Mouse (Mus musculus) heart, embryonic 11.5 days (tissue): ENCODE data around the gene Gpr153. TPM values are rescaled to one million over a fixed set of nuclear protein-coding genes. Genes with fewer than 3 reads are reported as not detected.

Source experiments
- ATAC-seq: fragments of 200-750 bp; cut with Nextera tagmentation; replicated peaks from 2 replicates; pipeline ENCODE4 v1.8.0; 2017; ENCODE audit warnings: moderate library complexity; ENCODE audit not compliant: insufficient number of reproducible peaks, low FRiP score, low TSS enrichment
- H3K27ac ChIP-seq: fragments of 300-500 bp; sonication (generic); 2 replicates; pipeline ENCODE4 v1.5.1; 2014; ENCODE audit warnings: mild to moderate bottlenecking, low read depth, low read length
- H3K27me3 ChIP-seq: fragments of 300-500 bp; sonication (generic); 2 replicates; pipeline ENCODE4 v1.6.1; 2014; ENCODE audit warnings: mild to moderate bottlenecking, low read length, mixed read lengths; ENCODE audit not compliant: control insufficient read depth, insufficient read depth
- H3K36me3 ChIP-seq: fragments of 300-500 bp; sonication (generic); 2 replicates; pipeline ENCODE4 v1.6.1; 2014; ENCODE audit warnings: mild to moderate bottlenecking, low read length, moderate library complexity, mixed read lengths; ENCODE audit not compliant: control insufficient read depth, insufficient read depth
- H3K4me1 ChIP-seq: fragments of 300-500 bp; sonication (generic); 2 replicates; pipeline ENCODE4 v1.6.1; 2014; ENCODE audit warnings: low read length; ENCODE audit not compliant: control insufficient read depth, insufficient read depth
- H3K4me2 ChIP-seq: fragments of 300-500 bp; sonication (generic); 2 replicates; pipeline ENCODE4 v1.6.1; 2014; ENCODE audit warnings: mild to moderate bottlenecking, moderate library complexity
- H3K4me3 ChIP-seq: fragments of 300-500 bp; sonication (generic); 2 replicates; pipeline ENCODE4 v1.5.1; 2014; ENCODE audit warnings: low read depth, low read length
- H3K9ac ChIP-seq: fragments of 300-500 bp; sonication (generic); 2 replicates; pipeline ENCODE4 v1.6.1; 2014; ENCODE audit warnings: mild to moderate bottlenecking, low read depth, low read length, moderate library complexity
- H3K9me3 ChIP-seq: fragments of 300-500 bp; sonication (generic); replicated peaks from 2 replicates; pipeline ENCODE4 v1.6.1; 2016; ENCODE audit warnings: low read length; ENCODE audit not compliant: control insufficient read depth
- WGBS: fragments of 180-500 bp; shearing (Covaris S2); extraction: QIAGEN DNeasy Blood & Tissue Kit; methylation state at CpG from one replicate; pipeline ENCODE4 v1.1.7; 2014; ENCODE audit not compliant: insufficient replicate concordance; 5-methylcytosine and 5-hydroxymethylcytosine counted together
- polyA plus RNA-seq: library from polyadenylated mRNA; unstranded; fragments of >200 nt; fragmentation: Nextera tagmentation; extraction: Ambion mirVana; gene quantifications from 2 replicates; pipeline ENCODE4 v1.2.1, GENCODE M21; 2014

Gene Gpr153
- polyA plus RNA-seq, 1 experiment from 2014 or later = 7.8 TPM

GRCm38 (mm10) chr4:152262187-152262586, 11.8 kb upstream of the Gpr153 start:
- Histone ChIP-seq H3K4me1 (peaks cover 62% of the 10 kb centered on the region), H3K4me2 (peak overlapping the region; percentile 39), H3K4me3 (no peak overlapping the region), H3K9ac (peak overlapping the region; percentile 49; the same call in 1 of the 2 replicates), H3K27me3 (no peaks in the 10 kb centered on the region), H3K27ac (peak overlapping the region; percentile 88), H3K36me3 (no peaks in the 10 kb centered on the region; the same call in none of the 2 replicates), H3K9me3 (no peaks in the 10 kb centered on the region)
- WGBS = 25% methylated on average over 9 of the region's 9 CpGs
- ATAC-seq = peak; percentile 2; the same call in 1 of the 2 replicates

GRCm38 (mm10) chr4:152263089-152263488, 10.9 kb upstream of the Gpr153 start:
- Histone ChIP-seq H3K9me3 (no peaks in the 10 kb centered on the region), H3K27me3 (no peaks in the 10 kb centered on the region), H3K4me3 (no peak overlapping the region), H3K4me2 (0 out of 2 replicates have a peak overlapping the region, but pooled peaks have one; percentile 36), H3K9ac (0 out of 2 replicates have a peak overlapping the region, but pooled peaks have one; percentile 29), H3K36me3 (no peaks in the 10 kb centered on the region; the same call in none of the 2 replicates), H3K4me1 (peaks cover 55% of the 10 kb centered on the region), H3K27ac (peak overlapping the region; percentile 88)
- ATAC-seq = no peak
- WGBS = 43% methylated on average over 9 of the region's 9 CpGs

GRCm38 (mm10) chr4:152263512-152264176, 10.4 kb upstream of the Gpr153 start:
- H3K4me3 ChIP-seq = no peak overlapping the region
- peak overlapping the region; percentile 36; the same call in 1 of the 2 replicates for H3K4me2 ChIP-seq
- peaks cover 52% of the 10 kb centered on the region for H3K4me1 ChIP-seq
- WGBS = 27% methylated on average over 10 of the region's 10 CpGs
- H3K27ac ChIP-seq = peak overlapping the region; percentile 88
- no peaks in the 10 kb centered on the region for H3K9me3 ChIP-seq
- no peaks in the 10 kb centered on the region; the same call in none of the 2 replicates for H3K36me3 ChIP-seq
- peak; percentile 60 for ATAC-seq
- H3K27me3 ChIP-seq = no peaks in the 10 kb centered on the region
- H3K9ac ChIP-seq = peak overlapping the region; percentile 1; the same call in 1 of the 2 replicates

GRCm38 (mm10) chr4:152264177-152264530, 9.9 kb upstream of the Gpr153 start:
- WGBS = 56% methylated on average over 4 of the region's 4 CpGs
- no peak for ATAC-seq
- no peaks in the 10 kb centered on the region for H3K27me3 ChIP-seq
- H3K36me3 ChIP-seq = no peaks in the 10 kb centered on the region; the same call in none of the 2 replicates
- H3K4me2 ChIP-seq = peak overlapping the region; percentile 36; the same call in 1 of the 2 replicates
- no peaks in the 10 kb centered on the region for H3K9me3 ChIP-seq
- peak overlapping the region; percentile 1; the same call in 1 of the 2 replicates for H3K9ac ChIP-seq
- no peak overlapping the region for H3K4me3 ChIP-seq
- H3K27ac ChIP-seq = peak overlapping the region; percentile 88
- peaks cover 47% of the 10 kb centered on the region for H3K4me1 ChIP-seq

- Histone ChIP-seq H3K27me3 (no peaks in the 10 kb centered on the region), H3K36me3 (no peaks in the 10 kb centered on the region; the same call in none of the 2 replicates), H3K9ac (no peak overlapping the region), H3K9me3 (no peaks in the 10 kb centered on the region), H3K4me3 (no peak overlapping the region), H3K4me2 (no peak overlapping the region), H3K27ac (peak overlapping the region; percentile 88; the same call in 1 of the 2 replicates), H3K4me1 (peaks cover 49% of the 10 kb centered on the region)
- no peak for ATAC-seq
- WGBS = 86% methylated on average over 9 of the region's 9 CpGs
Observed at GRCm38 (mm10) chr4:152264867-152265568, 9.0 kb upstream of the Gpr153 start.

GRCm38 (mm10) chr4:152265791-152266190, 8.2 kb upstream of the Gpr153 start:
- no peaks in the 10 kb centered on the region; the same call in none of the 2 replicates for H3K36me3 ChIP-seq
- ATAC-seq = no peak
- peaks cover 47% of the 10 kb centered on the region for H3K4me1 ChIP-seq
- no peak overlapping the region for H3K4me2 ChIP-seq
- no peak overlapping the region for H3K4me3 ChIP-seq
- no peaks in the 10 kb centered on the region for H3K27me3 ChIP-seq
- 66% methylated on average over 5 of the region's 5 CpGs for WGBS
- H3K9ac ChIP-seq = no peak overlapping the region
- H3K9me3 ChIP-seq = no peaks in the 10 kb centered on the region
- peak overlapping the region; percentile 10; the same call in 1 of the 2 replicates for H3K27ac ChIP-seq

GRCm38 (mm10) chr4:152266236-152266895, 7.7 kb upstream of the Gpr153 start:
- no peaks in the 10 kb centered on the region for H3K9me3 ChIP-seq
- 39% methylated on average over 10 of the region's 10 CpGs for WGBS
- no peaks in the 10 kb centered on the region for H3K27me3 ChIP-seq
- H3K4me2 ChIP-seq = no peak overlapping the region
- no peak overlapping the region for H3K9ac ChIP-seq
- no peak overlapping the region for H3K4me3 ChIP-seq
- no peak overlapping the region for H3K27ac ChIP-seq
- peaks cover 41% of the 10 kb centered on the region for H3K4me1 ChIP-seq
- ATAC-seq = no peak
- no peaks in the 10 kb centered on the region; the same call in 1 of the 2 replicates for H3K36me3 ChIP-seq

GRCm38 (mm10) chr4:152267748-152268369, 6.2 kb upstream of the Gpr153 start:
- Histone ChIP-seq H3K4me3 (no peak overlapping the region), H3K4me2 (no peak overlapping the region), H3K27me3 (no peaks in the 10 kb centered on the region), H3K4me1 (peaks cover 39% of the 10 kb centered on the region), H3K9ac (no peak overlapping the region), H3K36me3 (no peaks in the 10 kb centered on the region; the same call in 1 of the 2 replicates), H3K27ac (no peak overlapping the region), H3K9me3 (no peaks in the 10 kb centered on the region)
- ATAC-seq = no peak
- WGBS = 70% methylated on average over 13 of the region's 13 CpGs
